Mouse (Mus musculus) E14TG2a.4 (cell line): ENCODE data around the gene Map10.

Experiments used
- H3K27me3 ChIP-seq: 2 replicates; pipeline ENCODE4 v1.6.1; 2014; ENCODE audit warnings: low read length, control low read depth; ENCODE audit not compliant: insufficient read depth
- H3K36me3 ChIP-seq: 2 replicates; pipeline ENCODE4 v1.6.1; 2014; ENCODE audit warnings: low read length, control low read depth; ENCODE audit not compliant: insufficient read depth
- H3K4me1 ChIP-seq: replicated peaks from 2 replicates; pipeline ENCODE4 v1.6.1; 2014; ENCODE audit warnings: low read depth, low read length, control low read depth
- H3K4me3 ChIP-seq: replicated peaks from 2 replicates; pipeline ENCODE4 v1.5.1; 2014; ENCODE audit warnings: mild to moderate bottlenecking, low read length
- H3K9me3 ChIP-seq: 2 replicates; pipeline ENCODE4 v1.6.1; 2014; ENCODE audit warnings: low read length, control low read depth
- CTCF ChIP-seq: conservative IDR thresholded peaks from 2 replicates; pipeline ENCODE4 v1.5.1; 2014; ENCODE audit warnings: low read length
- NANOG ChIP-seq: IDR thresholded peaks from 2 replicates; pipeline ENCODE4 v1.6.1; 2014; ENCODE audit warnings: borderline replicate concordance, low read length, mixed read lengths
- POU5F1 ChIP-seq: IDR thresholded peaks from 2 replicates; pipeline ENCODE4 v1.6.1; 2014; ENCODE audit warnings: low read length, borderline replicate concordance

Gene Map10

GRCm38 (mm10) chr8:125675796-125676195 is 6.2 kb downstream of the Map10 start:
- Histone ChIP-seq H3K27me3 (no peaks in the 10 kb centered on the region), H3K4me3 (no peak overlapping the region), H3K36me3 (peaks cover 17% of the 10 kb centered on the region), H3K4me1 (peaks cover 45% of the 10 kb centered on the region), H3K9me3 (no peaks in the 10 kb centered on the region)
- TF ChIP-seq NANOG (no peak), POU5F1 (no peak), CTCF (no peak)

GRCm38 (mm10) chr8:125677484-125677883 is 7.9 kb downstream of the Map10 start:
- Histone ChIP-seq H3K36me3 (peaks cover under 1% of the 10 kb centered on the region; the same call in 1 of the 2 replicates), H3K4me1 (peaks cover 43% of the 10 kb centered on the region), H3K4me3 (no peak overlapping the region), H3K9me3 (peaks cover 1% of the 10 kb centered on the region; the same call in 1 of the 2 replicates), H3K27me3 (no peaks in the 10 kb centered on the region)
- TF ChIP-seq CTCF (no peak), NANOG (no peak), POU5F1 (no peak)

- H3K4me3 ChIP-seq, result no peak overlapping the region
- TF ChIP-seq CTCF (no peak), NANOG (no peak), POU5F1 (no peak)
- no peaks in the 10 kb centered on the region for H3K27me3 ChIP-seq
These were observed 9.4 kb downstream of the Map10 start for GRCm38 (mm10) chr8:125678854-125679648.

GRCm38 (mm10) chr8:125680851-125681408 is 11.3 kb downstream of the Map10 start:
- H3K9me3 ChIP-seq, result peaks cover 4% of the 10 kb centered on the region; the same call in 1 of the 2 replicates
- TF ChIP-seq POU5F1, result no peak
- no peak for TF ChIP-seq NANOG
- TF ChIP-seq CTCF, result no peak

More at GRCm38 (mm10) chr8:125678854-125679648, 9.4 kb downstream of the Map10 start:
- H3K9me3 ChIP-seq, result peaks cover 4% of the 10 kb centered on the region; the same call in 1 of the 2 replicates
- peaks cover 51% of the 10 kb centered on the region for H3K4me1 ChIP-seq
- H3K36me3 ChIP-seq, result no peaks in the 10 kb centered on the region

GRCm38 (mm10) chr8:125685216-125685760 is 15.7 kb downstream of the Map10 start:
- no peaks in the 10 kb centered on the region for H3K27me3 ChIP-seq
- TF ChIP-seq NANOG (no peak), CTCF (no peak), POU5F1 (no peak)

More at GRCm38 (mm10) chr8:125680851-125681408, 11.3 kb downstream of the Map10 start:
- H3K4me1 ChIP-seq, result peaks cover 51% of the 10 kb centered on the region
- H3K27me3 ChIP-seq, result no peaks in the 10 kb centered on the region
- H3K36me3 ChIP-seq, result no peaks in the 10 kb centered on the region
- H3K4me3 ChIP-seq, result no peak overlapping the region

GRCm38 (mm10) chr8:125686221-125686865 is 16.7 kb downstream of the Map10 start:
- TF ChIP-seq NANOG (no peak), CTCF (no peak), POU5F1 (no peak)
- H3K27me3 ChIP-seq, result no peaks in the 10 kb centered on the region
- no peak overlapping the region for H3K4me3 ChIP-seq
- H3K9me3 ChIP-seq, result peaks cover 4% of the 10 kb centered on the region; the same call in 1 of the 2 replicates
- H3K4me1 ChIP-seq, result peaks cover 56% of the 10 kb centered on the region
- no peaks in the 10 kb centered on the region for H3K36me3 ChIP-seq

More at GRCm38 (mm10) chr8:125685216-125685760, 15.7 kb downstream of the Map10 start:
- Histone ChIP-seq H3K4me3 (no peak overlapping the region), H3K9me3 (peaks cover 4% of the 10 kb centered on the region; the same call in 1 of the 2 replicates), H3K4me1 (peaks cover 55% of the 10 kb centered on the region), H3K36me3 (no peaks in the 10 kb centered on the region)

GRCm38 (mm10) chr8:125690166-125690915 is 20.7 kb downstream of the Map10 start:
- TF ChIP-seq POU5F1 (no peak), CTCF (no peak), NANOG (no peak)
- no peaks in the 10 kb centered on the region for H3K27me3 ChIP-seq
- H3K9me3 ChIP-seq, result peaks cover 24% of the 10 kb centered on the region
- H3K4me1 ChIP-seq, result peaks cover 58% of the 10 kb centered on the region
- H3K4me3 ChIP-seq, result no peak overlapping the region
- H3K36me3 ChIP-seq, result peaks cover 11% of the 10 kb centered on the region
